9 mouse cellular contexts compared by ENCODE assay signal in genomic region chr11:120306366-120307131, GRCm38 (mm10). TPM values are rescaled to one million over a fixed set of nuclear protein-coding genes. Genes with fewer than 3 reads are reported as not detected.
DNase-seq lines count a peak whose midpoint lies in the region; ATAC-seq and TF ChIP-seq lines count a peak whose summit lies in the region.
"Had no signal": no experiment of that assay in that cellular context is flagged by ENCODE, and none has a peak within 500 bp of the region (broad histone marks: within the 10 kb centered on the region; RNA-seq: fewer than 3 reads in every experiment).

No protein-coding gene starts in this region.

- H3K9ac ChIP-seq in hindbrain, postnatal 0 days (replicated peaks; ENCODE audit: low read length): no peak overlapping the region
- H3K9ac ChIP-seq in forebrain, embryonic 13.5 days: peak overlapping the region; percentile 68; the same call in 1 of the 2 replicates
- H3K9ac ChIP-seq in liver, embryonic 14.5 days (replicated peaks): peak overlapping the region; percentile 84
- no peak overlapping the region for H3K9ac ChIP-seq in lung, postnatal 0 days (replicated peaks; ENCODE audit: low read depth)

- no peak for TF ChIP-seq EP300 in liver, embryonic 14.5 days (IDR thresholded peaks at IDR 0.05; ENCODE audit: low read depth)
- no peak for TF ChIP-seq EP300 in lung, postnatal 0 days (IDR thresholded peaks at IDR 0.05)

- no peak for TF ChIP-seq CTCF in hindbrain, postnatal 0 days (IDR thresholded peaks at IDR 0.05; ENCODE audit: low read depth)
- TF ChIP-seq CTCF in liver, embryonic 14.5 days (IDR thresholded peaks at IDR 0.05; ENCODE audit: low read depth): no peak
- TF ChIP-seq CTCF in lung, postnatal 0 days (IDR thresholded peaks at IDR 0.05): no peak

- no peaks in the 10 kb centered on the region for H3K36me3 ChIP-seq in hindbrain, embryonic 10.5 days
- H3K36me3 ChIP-seq in hindbrain, postnatal 0 days (ENCODE audit: insufficient read depth, low read length): no peaks in the 10 kb centered on the region
- H3K36me3 ChIP-seq in forebrain, embryonic 13.5 days (ENCODE audit: poor library complexity, severe bottlenecking): no peaks in the 10 kb centered on the region
- no peaks in the 10 kb centered on the region for H3K36me3 ChIP-seq in liver, embryonic 14.5 days (replicated peaks; ENCODE audit: control insufficient read depth, insufficient read depth, low read depth)
- no peaks in the 10 kb centered on the region for H3K36me3 ChIP-seq in lung, postnatal 0 days (ENCODE audit: insufficient read depth, low read length)

- H3K4me1 ChIP-seq in hindbrain, embryonic 10.5 days (replicated peaks): peaks cover 79% of the 10 kb centered on the region
- peaks cover 27% of the 10 kb centered on the region for H3K4me1 ChIP-seq in hindbrain, postnatal 0 days (ENCODE audit: insufficient read depth, low read length)
- peaks cover 56% of the 10 kb centered on the region for H3K4me1 ChIP-seq in forebrain, embryonic 13.5 days
- peaks cover 47 to 55% of the 10 kb centered on the region in 2 experiments for H3K4me1 ChIP-seq in liver, embryonic 14.5 days (replicated peaks; ENCODE audit: control insufficient read depth in 2 of 2, insufficient read depth in 2 of 2, low read length in 1 of 2)
- peaks cover 21% of the 10 kb centered on the region for H3K4me1 ChIP-seq in lung, postnatal 0 days (ENCODE audit: insufficient read depth, low read depth, low read length)

- WGBS in hindbrain, embryonic 10.5 days: 42% methylated on average over 12 of the region's 12 CpGs
- 57% methylated on average over 12 of the region's 12 CpGs for WGBS in hindbrain, postnatal 0 days
- 51% methylated on average over 12 of the region's 12 CpGs for WGBS in forebrain, embryonic 13.5 days
- 49% methylated on average over 12 of the region's 12 CpGs for WGBS in liver, embryonic 14.5 days (ENCODE audit: insufficient replicate concordance)
- 53% methylated on average over 12 of the region's 12 CpGs for WGBS in lung, postnatal 0 days

- peaks cover 34% of the 10 kb centered on the region for H3K27me3 ChIP-seq in hindbrain, embryonic 10.5 days (ENCODE audit: insufficient read depth, poor library complexity, severe bottlenecking)
- H3K27me3 ChIP-seq in hindbrain, postnatal 0 days (ENCODE audit: insufficient read depth, low read length): no peaks in the 10 kb centered on the region
- H3K27me3 ChIP-seq in forebrain, embryonic 13.5 days: peaks cover 28% of the 10 kb centered on the region
- H3K27me3 ChIP-seq in liver, embryonic 14.5 days (ENCODE audit: control insufficient read depth, insufficient read depth, low read length): peaks cover 4% of the 10 kb centered on the region; the same call in 1 of the 2 replicates
- no peaks in the 10 kb centered on the region for H3K27me3 ChIP-seq in lung, postnatal 0 days (replicated peaks; ENCODE audit: insufficient read depth, low read length)

- H3K27ac ChIP-seq in hindbrain, embryonic 10.5 days: peak overlapping the region; percentile 98
- no peak overlapping the region for H3K27ac ChIP-seq in hindbrain, postnatal 0 days
- peak overlapping the region; percentile 10; the same call in 1 of the 2 replicates for H3K27ac ChIP-seq in forebrain, embryonic 13.5 days
- no peak overlapping the region for H3K27ac ChIP-seq in liver, embryonic 14.5 days
- no peak overlapping the region for H3K27ac ChIP-seq in lung, postnatal 0 days (ENCODE audit: low read length)
- H3K27ac ChIP-seq: macrophage had no signal

- DNase-seq in hindbrain, embryonic 10.5 days (ENCODE audit: low spot score): no peak
- no peak for DNase-seq in hindbrain, postnatal 0 days (ENCODE audit: low spot score)
- peak; percentile 52 for DNase-seq in cerebellum, adult 9-11 months
- no peak for DNase-seq in liver, embryonic 14.5 days (ENCODE audit: low read depth in 3 of 3, low spot score in 3 of 3)
- no peak for DNase-seq in thymus, postnatal 0 days (ENCODE audit: low spot score)
- DNase-seq in lung, postnatal 0 days (ENCODE audit: low spot score): no peak
- no peak for DNase-seq in frontal cortex, postnatal 36 days (ENCODE audit: low spot score in 2 of 2)

- no peak for ATAC-seq in hindbrain, postnatal 0 days
- ATAC-seq in forebrain, embryonic 13.5 days: no peak
- ATAC-seq in liver, embryonic 14.5 days (ENCODE audit: insufficient read depth): no peak
- ATAC-seq in lung, postnatal 0 days: no peak

- H3K4me2 ChIP-seq in hindbrain, postnatal 0 days (ENCODE audit: low read depth, low read length): no peak overlapping the region
- H3K4me2 ChIP-seq in forebrain, embryonic 13.5 days: peak overlapping the region; percentile 81
- peak overlapping the region; percentile 100 for H3K4me2 ChIP-seq in liver, embryonic 14.5 days (ENCODE audit: low read depth)
- H3K4me2 ChIP-seq in lung, postnatal 0 days (replicated peaks; ENCODE audit: low read depth, low read length): no peak overlapping the region

- H3K9me3 ChIP-seq in hindbrain, embryonic 10.5 days: no peaks in the 10 kb centered on the region
- H3K9me3 ChIP-seq in hindbrain, postnatal 0 days (ENCODE audit: low read length): no peaks in the 10 kb centered on the region
- H3K9me3 ChIP-seq in forebrain, embryonic 13.5 days (replicated peaks): no peaks in the 10 kb centered on the region
- H3K9me3 ChIP-seq in liver, embryonic 14.5 days (ENCODE audit: control insufficient read depth, low read length): no peaks in the 10 kb centered on the region
- no peaks in the 10 kb centered on the region for H3K9me3 ChIP-seq in lung, postnatal 0 days (ENCODE audit: low read length)

- peak overlapping the region; percentile 63 for H3K4me3 ChIP-seq in hindbrain, embryonic 10.5 days
- no peak overlapping the region for H3K4me3 ChIP-seq in hindbrain, postnatal 0 days (ENCODE audit: low read length)
- H3K4me3 ChIP-seq in forebrain, embryonic 13.5 days: peak overlapping the region; percentile 51; the same call in 1 of the 2 replicates
- no peak overlapping the region for H3K4me3 ChIP-seq in liver, embryonic 14.5 days (ENCODE audit: insufficient read depth in 1 of 2, low read depth in 2 of 2, low read length in 2 of 2)
- H3K4me3 ChIP-seq in lung, postnatal 0 days (ENCODE audit: low read depth, low read length): no peak overlapping the region

RNA-seq across cellular contexts. Expression of gene Actg1, which starts 41.8 kb away (rescaled TPM):
- 3,119 and 3,536 TPM in 2 replicates for polyA plus RNA-seq in hindbrain, embryonic 10.5 days (2016; fragmentation: Nextera tagmentation; extraction: Ambion mirVana)
- 2,410 and 2,568 TPM in 2 replicates for total RNA-seq in hindbrain, postnatal 0 days (2014; rRNA removed)
- 3,348 and 3,639 TPM in 2 replicates for polyA plus RNA-seq in hindbrain, postnatal 0 days (2015; fragmentation: Nextera tagmentation; extraction: Ambion mirVana)
- polyA plus RNA-seq in forebrain, embryonic 13.5 days (2015; fragmentation: Nextera tagmentation; extraction: Ambion mirVana): 3,229 and 3,555 TPM in 2 replicates
- 256 and 265 TPM in 2 replicates for polyA plus RNA-seq in liver, embryonic 14.5 days (2012; rRNA removed)
- polyA plus RNA-seq in liver, embryonic 14.5 days (2014; fragmentation: Nextera tagmentation; extraction: Ambion mirVana): 451 and 544 TPM in 2 replicates
- 1,815 and 1,857 TPM in 2 replicates for polyA plus RNA-seq in thymus, postnatal 0 days (2015; fragmentation: Nextera tagmentation; extraction: Ambion mirVana)
- polyA plus RNA-seq in lung, postnatal 0 days (2015; fragmentation: Nextera tagmentation; extraction: Ambion mirVana): 1,989 and 2,317 TPM in 2 replicates

RNA-seq across cellular contexts. Expression of gene Fscn2, which starts 54.8 kb away (rescaled TPM):
- polyA plus RNA-seq in hindbrain, embryonic 10.5 days (2016; fragmentation: Nextera tagmentation; extraction: Ambion mirVana): 0.50 and 0.77 TPM in 2 replicates
- total RNA-seq in hindbrain, postnatal 0 days (2014; rRNA removed): 3.0 and 9.0 TPM in 2 replicates
- polyA plus RNA-seq in hindbrain, postnatal 0 days (2015; fragmentation: Nextera tagmentation; extraction: Ambion mirVana): 1.5 and 1.9 TPM in 2 replicates
- 1.3 and 1.7 TPM in 2 replicates for polyA plus RNA-seq in forebrain, embryonic 13.5 days (2015; fragmentation: Nextera tagmentation; extraction: Ambion mirVana)
- polyA plus RNA-seq in liver, embryonic 14.5 days (2012; rRNA removed): not detected in 2 replicates
- polyA plus RNA-seq in liver, embryonic 14.5 days (2014; fragmentation: Nextera tagmentation; extraction: Ambion mirVana): not detected in 2 replicates
- 0.46 and 0.59 TPM in 2 replicates for polyA plus RNA-seq in thymus, postnatal 0 days (2015; fragmentation: Nextera tagmentation; extraction: Ambion mirVana)
- polyA plus RNA-seq in lung, postnatal 0 days (2015; fragmentation: Nextera tagmentation; extraction: Ambion mirVana): 0.36 and 0.74 TPM in 2 replicates
- polyA plus RNA-seq: macrophage had no signal

Comparison
In these comparisons a context has a peak if more than half of its experiments do, and no peak if none do; other contexts are left out.
1. H3K27ac ChIP-seq: peak in hindbrain, embryonic 10.5 days (single experiment) and forebrain, embryonic 13.5 days (single experiment); none in hindbrain, postnatal 0 days (single experiment), liver, embryonic 14.5 days (single experiment) and lung, postnatal 0 days (single experiment).
2. H3K4me3 ChIP-seq: peak in hindbrain, embryonic 10.5 days (single experiment) and forebrain, embryonic 13.5 days (single experiment); none in hindbrain, postnatal 0 days (single experiment), liver, embryonic 14.5 days (0 of 2) and lung, postnatal 0 days (single experiment).
3. H3K4me2 ChIP-seq: peak in forebrain, embryonic 13.5 days (single experiment) and liver, embryonic 14.5 days (single experiment); none in hindbrain, postnatal 0 days (single experiment) and lung, postnatal 0 days (single experiment).
4. H3K9ac ChIP-seq: peak in forebrain, embryonic 13.5 days (single experiment) and liver, embryonic 14.5 days (single experiment); none in hindbrain, postnatal 0 days (single experiment) and lung, postnatal 0 days (single experiment).